Mouse (Mus musculus) limb, embryonic 12.5 days (tissue): ENCODE measurements around the gene Klhl5. TPM values are rescaled to one million over a fixed set of nuclear protein-coding genes. Genes with fewer than 3 reads are reported as not detected.
A peak's percentile ranks its signal among the peaks of the same experiment; 100 is the strongest.

ENCODE experiments used
- ATAC-seq: fragments of 200-750 bp; cut with Nextera tagmentation; 2 replicates; pipeline ENCODE4 v1.8.0; 2017; ENCODE audit warnings: low read depth, moderate TSS enrichment; ENCODE audit not compliant: insufficient number of reproducible peaks, insufficient read depth, low FRiP score, low TSS enrichment
- H3K27ac ChIP-seq: fragments of 300-500 bp; sonication (generic); 2 replicates; pipeline ENCODE4 v1.5.1; 2016; ENCODE audit warnings: mild to moderate bottlenecking, moderate library complexity
- H3K27me3 ChIP-seq: fragments of 300-500 bp; sonication (generic); 2 replicates; pipeline ENCODE4 v1.6.1; 2016; ENCODE audit warnings: mild to moderate bottlenecking, moderate library complexity
- H3K36me3 ChIP-seq: fragments of 300-500 bp; sonication (generic); 2 replicates; pipeline ENCODE4 v1.6.1; 2016; ENCODE audit warnings: mild to moderate bottlenecking, moderate library complexity
- H3K4me1 ChIP-seq: fragments of 300-500 bp; sonication (generic); replicated peaks from 2 replicates; pipeline ENCODE4 v1.6.1; 2016
- H3K4me2 ChIP-seq: fragments of 300-500 bp; sonication (generic); 2 replicates; pipeline ENCODE4 v1.6.1; 2016; ENCODE audit warnings: mild to moderate bottlenecking, moderate library complexity
- H3K4me3 ChIP-seq: fragments of 300-500 bp; sonication (generic); replicated peaks from 2 replicates; pipeline ENCODE4 v1.5.1; 2016; ENCODE audit warnings: mild to moderate bottlenecking
- H3K9ac ChIP-seq: fragments of 300-500 bp; sonication (generic); replicated peaks from 2 replicates; pipeline ENCODE4 v1.6.1; 2016; ENCODE audit warnings: mild to moderate bottlenecking, moderate library complexity
- H3K9me3 ChIP-seq: fragments of 300-500 bp; sonication (generic); 2 replicates; pipeline ENCODE4 v1.6.1; 2016; ENCODE audit warnings: mild to moderate bottlenecking, moderate library complexity
- WGBS: fragments of 180-500 bp; shearing (Covaris S2); methylation state at CpG from one replicate; pipeline ENCODE4 v1.1.7; 2016; 5-methylcytosine and 5-hydroxymethylcytosine counted together
- polyA plus RNA-seq: library from polyadenylated mRNA; unstranded; fragments of >200 nt; fragmentation: Nextera tagmentation; extraction: Ambion mirVana; gene quantifications from 2 replicates; pipeline ENCODE4 v1.2.1, GENCODE M21; 2016

Gene Klhl5
- polyA plus RNA-seq, result 24.5 and 24.8 TPM in 2 replicates

DNA sequence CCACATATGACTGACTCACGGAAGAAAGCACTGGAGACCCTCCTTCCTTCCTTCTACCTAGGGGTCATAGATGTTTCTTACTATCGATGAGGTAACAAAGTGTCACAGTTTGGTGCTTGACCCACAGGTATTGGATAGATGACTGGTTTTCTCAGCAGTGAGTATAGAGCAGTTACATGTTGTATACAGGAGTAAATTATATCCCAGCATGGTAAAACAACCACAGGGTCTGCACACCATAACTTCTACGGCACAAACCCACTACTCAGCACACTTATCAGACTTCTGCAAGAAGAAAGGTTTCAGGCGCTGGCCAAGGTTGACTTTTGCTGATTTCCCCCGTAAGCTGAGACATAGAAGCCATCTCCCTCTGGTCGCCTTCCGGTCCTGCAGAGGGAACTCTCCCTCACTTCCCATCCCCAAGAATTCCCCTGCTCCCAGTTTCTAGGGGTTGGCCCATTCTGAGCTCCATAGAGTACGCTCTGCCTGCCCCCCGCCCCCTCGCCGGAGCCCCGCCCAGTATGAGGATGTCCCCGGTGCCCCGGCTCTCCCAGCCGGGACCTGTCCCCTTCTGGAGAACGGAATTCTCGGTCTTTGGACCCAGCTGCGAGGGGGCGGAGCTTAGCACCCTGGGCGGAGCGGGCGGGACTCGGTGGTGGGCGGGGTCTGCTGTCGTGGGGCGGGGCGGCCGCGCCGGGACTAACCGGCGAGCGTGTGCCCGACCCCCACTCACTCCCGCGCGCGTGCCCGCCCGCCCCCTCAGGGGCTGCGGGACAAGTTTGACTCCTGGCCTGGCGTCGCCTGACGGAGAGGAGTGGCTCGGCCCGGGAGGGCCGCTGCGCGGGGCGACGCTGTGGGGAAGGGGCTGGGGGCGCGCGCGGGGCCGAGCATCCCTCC is at the start of gene Klhl5:
Gene Klhl5, plus strand, starts transcription at position 664 of the 897 bp plus-strand sequence.
- no peaks in the 10 kb centered on the region for H3K27me3 ChIP-seq
- peaks cover 31% of the 10 kb centered on the region for H3K4me1 ChIP-seq
- H3K9ac ChIP-seq, result peak within 1 kb of the TSS; percentile 84
- peak; percentile 90 for ATAC-seq
- H3K9me3 ChIP-seq, result no peaks in the 10 kb centered on the region
- WGBS, result 4% methylated on average over 47 of the region's 56 CpGs
- H3K4me2 ChIP-seq, result peak within 1 kb of the TSS; percentile 71
- H3K27ac ChIP-seq, result peak within 1 kb of the TSS; percentile 82
- no peaks in the 10 kb centered on the region for H3K36me3 ChIP-seq
- peak within 1 kb of the TSS; percentile 81 for H3K4me3 ChIP-seq

DNA sequence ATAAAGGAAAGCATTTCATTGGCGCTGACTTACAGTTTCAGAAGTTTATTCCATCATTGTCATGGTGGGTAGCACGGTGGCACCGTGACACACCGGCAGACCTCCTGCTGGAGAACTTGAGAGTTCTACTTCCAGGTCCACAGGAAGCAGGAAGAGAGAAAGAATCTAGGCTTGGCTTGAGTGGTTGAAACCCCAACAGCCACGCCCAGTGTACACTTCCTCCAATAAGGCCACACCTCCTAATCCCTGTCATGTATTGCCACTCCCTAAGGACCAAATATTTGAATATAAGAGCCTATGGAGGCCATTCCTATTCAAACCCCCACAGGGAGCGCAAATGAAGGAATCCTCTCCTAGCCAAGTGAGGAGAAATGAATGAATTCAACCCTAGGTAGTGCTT is 49.7 kb upstream of the Klhl5 start:
- Histone ChIP-seq H3K27me3 (no peaks in the 10 kb centered on the region), H3K27ac (no peak overlapping the region), H3K9ac (no peak overlapping the region), H3K36me3 (no peaks in the 10 kb centered on the region), H3K4me2 (no peak overlapping the region), H3K4me1 (peaks cover 2% of the 10 kb centered on the region; the same call in 1 of the 2 replicates), H3K4me3 (no peak overlapping the region), H3K9me3 (no peaks in the 10 kb centered on the region)
- WGBS, result 94% methylated on average over 6 of the region's 6 CpGs
- no peak for ATAC-seq

DNA sequence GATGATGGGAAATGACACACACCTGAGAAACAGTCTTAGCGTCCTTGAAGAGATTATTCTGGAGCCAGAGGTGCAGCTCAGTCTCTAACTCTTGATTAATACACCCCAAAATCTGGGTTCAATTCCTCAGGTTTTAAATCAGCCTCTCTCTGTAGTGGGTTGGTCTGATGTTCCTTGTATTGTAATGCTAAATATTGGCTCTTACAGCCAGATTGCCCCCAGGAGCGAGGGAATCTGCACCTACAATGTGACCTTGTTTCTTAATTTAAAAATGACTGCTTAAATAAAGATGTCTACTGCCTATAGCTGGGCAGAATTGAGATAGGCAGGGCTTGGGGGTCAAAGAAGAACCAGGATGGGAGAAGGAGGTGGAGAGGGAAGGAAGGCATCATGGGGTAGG is 47.5 kb upstream of the Klhl5 start:
- 79% methylated on average over 2 of the region's 2 CpGs for WGBS
- Histone ChIP-seq H3K4me3 (no peak overlapping the region), H3K9ac (no peak overlapping the region), H3K27ac (no peak overlapping the region), H3K36me3 (no peaks in the 10 kb centered on the region), H3K4me1 (no peaks in the 10 kb centered on the region), H3K27me3 (no peaks in the 10 kb centered on the region), H3K9me3 (no peaks in the 10 kb centered on the region), H3K4me2 (no peak overlapping the region)
- no peak for ATAC-seq

DNA sequence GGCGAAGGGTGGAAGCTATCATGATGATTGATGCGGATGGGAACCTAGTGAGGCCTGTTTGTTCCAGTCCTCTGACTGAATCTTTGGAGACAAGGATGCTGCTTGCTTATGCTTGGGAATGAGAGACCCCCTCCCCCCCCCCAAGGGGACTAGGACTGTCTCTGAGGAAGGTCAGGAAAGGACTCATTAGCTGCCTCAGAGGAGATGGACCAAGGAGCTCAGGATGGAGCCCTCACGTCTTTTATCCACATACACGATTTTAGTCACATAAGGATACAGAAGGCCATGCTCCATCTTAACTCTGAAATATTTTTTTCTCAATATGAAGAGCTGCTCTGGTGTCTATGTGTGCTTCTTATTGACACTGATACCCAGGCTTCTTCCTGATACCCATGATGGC is 45.1 kb upstream of the Klhl5 start:
- no peaks in the 10 kb centered on the region for H3K36me3 ChIP-seq
- H3K4me3 ChIP-seq, result no peak overlapping the region
- no peak overlapping the region for H3K27ac ChIP-seq
- H3K4me2 ChIP-seq, result no peak overlapping the region
- H3K27me3 ChIP-seq, result no peaks in the 10 kb centered on the region
- no peak for ATAC-seq
- H3K4me1 ChIP-seq, result no peaks in the 10 kb centered on the region
- no peaks in the 10 kb centered on the region for H3K9me3 ChIP-seq
- H3K9ac ChIP-seq, result no peak overlapping the region
- whole genome bisulfite sequencing, result 94% methylated on average over 4 of the region's 4 CpGs

DNA sequence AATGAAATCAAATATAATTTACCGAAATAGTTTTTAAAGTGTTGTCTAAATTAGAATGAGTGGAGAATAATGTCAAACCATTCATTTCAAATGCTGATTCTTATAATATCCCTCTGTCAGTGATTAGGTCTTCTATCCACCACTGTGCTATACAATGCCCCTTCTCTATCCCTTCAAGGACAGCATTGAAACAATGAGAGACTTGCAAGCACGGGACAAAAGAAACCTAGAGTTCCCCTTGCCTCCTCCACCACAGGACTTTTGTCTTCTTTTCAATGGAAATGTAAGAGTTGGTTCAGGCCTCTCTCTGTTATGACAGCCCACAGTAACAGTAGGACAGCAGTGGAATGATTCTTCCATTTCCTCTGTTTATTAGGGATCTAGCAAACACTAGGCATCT is 44.1 kb upstream of the Klhl5 start:
- H3K4me3 ChIP-seq, result no peak overlapping the region
- peaks cover 5% of the 10 kb centered on the region for H3K4me1 ChIP-seq
- no peaks in the 10 kb centered on the region for H3K9me3 ChIP-seq
- H3K36me3 ChIP-seq, result no peaks in the 10 kb centered on the region
- H3K9ac ChIP-seq, result no peak overlapping the region
- no peak overlapping the region for H3K4me2 ChIP-seq
- H3K27ac ChIP-seq, result no peak overlapping the region
- ATAC-seq, result no peak
- H3K27me3 ChIP-seq, result no peaks in the 10 kb centered on the region
- 89% methylated on average over 2 of the region's 2 CpGs for WGBS

DNA sequence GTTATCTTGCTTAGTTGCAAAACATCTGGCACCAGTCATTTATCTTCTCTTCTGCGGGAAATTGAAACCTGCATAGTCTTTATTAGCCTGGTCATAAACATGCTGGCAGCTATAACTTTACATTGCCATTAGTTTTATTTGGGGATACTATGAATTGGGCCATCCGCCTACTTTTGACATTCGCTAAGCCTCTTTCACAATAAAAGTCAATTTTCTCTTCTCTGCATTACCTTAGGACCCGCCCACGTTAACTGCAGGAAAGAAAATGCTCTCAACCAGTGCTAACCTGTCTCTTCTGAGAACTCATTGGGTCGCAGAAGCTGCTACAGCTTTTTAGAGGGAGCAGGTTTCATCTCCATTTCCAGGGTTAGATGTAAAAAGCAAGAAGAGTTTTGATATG is 39.2 kb upstream of the Klhl5 start:
- 34% methylated on average over 6 of the region's 6 CpGs for WGBS
- H3K27me3 ChIP-seq, result no peaks in the 10 kb centered on the region
- H3K27ac ChIP-seq, result no peak overlapping the region
- no peak overlapping the region for H3K4me2 ChIP-seq
- H3K36me3 ChIP-seq, result no peaks in the 10 kb centered on the region
- ATAC-seq, result no peak
- H3K9ac ChIP-seq, result no peak overlapping the region
- H3K4me1 ChIP-seq, result peaks cover 29% of the 10 kb centered on the region
- no peaks in the 10 kb centered on the region for H3K9me3 ChIP-seq
- no peak overlapping the region for H3K4me3 ChIP-seq

DNA sequence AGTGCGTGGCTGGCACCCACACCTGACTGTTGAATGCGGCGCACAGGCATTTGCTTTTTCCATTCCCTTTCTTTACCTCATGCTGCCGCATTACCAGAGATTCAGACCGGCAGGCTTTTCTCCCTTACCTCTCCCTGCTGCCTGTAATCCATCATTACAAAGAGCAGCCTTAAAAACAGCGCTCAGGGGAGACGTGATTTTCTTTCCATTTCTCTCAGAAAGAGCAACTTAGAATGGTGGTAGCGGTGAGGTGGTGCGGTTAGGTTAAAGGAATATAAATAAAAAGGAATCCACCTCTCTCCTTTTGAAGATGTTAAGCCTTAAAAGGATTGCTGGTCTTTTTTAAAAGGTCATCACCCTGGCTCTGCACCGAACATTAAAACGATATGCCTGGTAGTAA is 37.5 kb upstream of the Klhl5 start:
- ATAC-seq, result no peak
- H3K9me3 ChIP-seq, result no peaks in the 10 kb centered on the region
- H3K4me2 ChIP-seq, result peak overlapping the region; percentile 33
- no peaks in the 10 kb centered on the region for H3K36me3 ChIP-seq
- no peak overlapping the region for H3K4me3 ChIP-seq
- peaks cover 29% of the 10 kb centered on the region for H3K4me1 ChIP-seq
- no peak overlapping the region for H3K9ac ChIP-seq
- peak overlapping the region; percentile 50; the same call in 1 of the 2 replicates for H3K27ac ChIP-seq
- WGBS, result 23% methylated on average over 11 of the region's 11 CpGs
- no peaks in the 10 kb centered on the region for H3K27me3 ChIP-seq

DNA sequence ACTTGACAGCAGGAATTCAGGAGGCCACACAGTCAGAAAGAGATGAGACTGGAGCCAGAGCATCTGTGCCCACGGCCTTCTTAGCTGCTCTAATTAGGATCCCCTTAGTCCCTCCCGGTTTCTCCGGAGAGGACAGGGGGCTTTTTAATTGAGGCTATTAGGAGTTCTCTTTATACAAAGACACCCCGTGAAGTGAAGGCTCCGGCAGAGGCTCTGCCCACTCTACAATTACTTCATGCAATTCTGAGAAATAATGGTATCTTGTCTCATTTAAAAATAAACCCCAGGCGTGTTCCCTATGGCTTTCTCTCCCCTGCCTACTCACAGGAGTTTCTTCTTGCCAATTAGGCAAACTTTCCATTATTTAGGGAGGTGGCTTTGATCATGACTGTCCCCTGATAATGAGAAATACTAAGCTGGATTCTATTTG is 35.6 kb upstream of the Klhl5 start:
- no peak overlapping the region for H3K4me3 ChIP-seq
- H3K36me3 ChIP-seq, result no peaks in the 10 kb centered on the region
- WGBS, result 28% methylated on average over 6 of the region's 6 CpGs
- no peaks in the 10 kb centered on the region for H3K9me3 ChIP-seq
- no peak overlapping the region for H3K4me2 ChIP-seq
- ATAC-seq, result no peak
- H3K27me3 ChIP-seq, result no peaks in the 10 kb centered on the region
- H3K4me1 ChIP-seq, result peaks cover 33% of the 10 kb centered on the region
- H3K27ac ChIP-seq, result no peak overlapping the region
- H3K9ac ChIP-seq, result no peak overlapping the region

DNA sequence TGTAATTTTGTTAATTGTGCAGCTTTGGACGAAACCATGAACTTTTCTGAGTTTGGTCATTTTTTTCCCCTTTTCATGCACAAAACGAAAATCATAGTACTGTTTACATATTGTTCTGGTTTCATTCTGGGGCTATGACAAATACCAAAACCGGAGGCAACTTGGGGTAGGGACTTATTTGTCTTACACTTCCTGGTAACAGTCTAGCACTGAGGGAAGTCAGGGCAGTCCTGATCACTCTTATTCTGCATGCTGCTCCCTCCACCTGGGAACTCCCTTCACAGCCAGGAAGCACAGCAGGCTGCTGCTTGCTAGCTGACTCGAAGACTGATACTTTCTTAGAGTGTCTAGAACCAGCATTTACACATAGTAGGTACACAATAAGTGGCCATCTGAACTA is 34.1 kb upstream of the Klhl5 start:
- no peaks in the 10 kb centered on the region for H3K27me3 ChIP-seq
- no peaks in the 10 kb centered on the region for H3K9me3 ChIP-seq
- no peak for ATAC-seq
- H3K4me2 ChIP-seq, result no peak overlapping the region
- WGBS, result 78% methylated on average over 4 of the region's 4 CpGs
- no peak overlapping the region for H3K4me3 ChIP-seq
- no peak overlapping the region for H3K9ac ChIP-seq
- no peak overlapping the region for H3K27ac ChIP-seq
- H3K4me1 ChIP-seq, result peaks cover 32% of the 10 kb centered on the region
- H3K36me3 ChIP-seq, result no peaks in the 10 kb centered on the region

DNA sequence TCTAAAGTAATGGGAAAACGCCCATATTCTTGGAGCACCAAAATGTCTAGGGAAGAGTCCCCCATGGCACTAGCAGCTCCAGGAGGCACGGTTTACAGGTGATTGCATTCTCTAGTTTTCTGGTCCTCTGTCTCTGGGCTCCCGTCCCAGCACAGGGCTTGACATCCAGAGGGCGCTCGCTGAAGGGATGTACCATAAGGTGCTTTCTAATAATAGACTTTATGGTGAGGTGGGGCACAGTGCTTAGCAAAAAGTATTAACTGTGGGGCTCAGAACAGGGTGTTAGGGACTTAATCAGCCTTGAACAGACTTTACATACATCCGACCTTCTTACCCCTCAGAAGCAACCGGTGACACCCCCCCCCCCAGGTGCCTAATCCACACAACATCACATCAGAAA is 32.6 kb upstream of the Klhl5 start:
- no peak for ATAC-seq
- no peaks in the 10 kb centered on the region for H3K9me3 ChIP-seq
- no peak overlapping the region for H3K4me3 ChIP-seq
- peaks cover 20% of the 10 kb centered on the region for H3K4me1 ChIP-seq
- H3K9ac ChIP-seq, result no peak overlapping the region
- 60% methylated on average over 7 of the region's 7 CpGs for WGBS
- no peak overlapping the region for H3K4me2 ChIP-seq
- H3K36me3 ChIP-seq, result no peaks in the 10 kb centered on the region
- no peak overlapping the region for H3K27ac ChIP-seq
- H3K27me3 ChIP-seq, result no peaks in the 10 kb centered on the region

DNA sequence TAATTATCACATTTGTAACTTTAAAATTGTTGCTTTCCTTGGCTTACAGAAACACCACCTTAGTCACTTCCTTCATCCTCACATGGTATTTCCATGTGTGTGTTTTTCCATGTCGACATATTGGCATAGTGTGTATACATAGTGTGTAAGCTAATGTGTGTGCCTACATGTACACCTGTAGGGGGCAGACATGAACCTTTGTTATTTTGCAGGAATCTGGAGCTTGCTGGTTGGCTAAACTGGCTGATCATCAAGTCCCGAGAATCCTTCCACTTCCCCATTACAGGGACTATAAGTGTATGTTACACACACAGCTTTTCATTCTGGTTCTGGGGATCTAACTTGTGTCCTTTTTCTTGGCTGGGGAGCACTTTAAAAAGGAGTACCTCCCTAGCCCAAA is 31.3 kb upstream of the Klhl5 start:
- no peak for ATAC-seq
- no peak overlapping the region for H3K27ac ChIP-seq
- H3K4me3 ChIP-seq, result no peak overlapping the region
- 77% methylated on average over 2 of the region's 2 CpGs for WGBS
- H3K27me3 ChIP-seq, result no peaks in the 10 kb centered on the region
- H3K4me1 ChIP-seq, result peaks cover 8% of the 10 kb centered on the region; the same call in 1 of the 2 replicates
- H3K9ac ChIP-seq, result no peak overlapping the region
- no peaks in the 10 kb centered on the region for H3K36me3 ChIP-seq
- H3K9me3 ChIP-seq, result no peaks in the 10 kb centered on the region
- no peak overlapping the region for H3K4me2 ChIP-seq

DNA sequence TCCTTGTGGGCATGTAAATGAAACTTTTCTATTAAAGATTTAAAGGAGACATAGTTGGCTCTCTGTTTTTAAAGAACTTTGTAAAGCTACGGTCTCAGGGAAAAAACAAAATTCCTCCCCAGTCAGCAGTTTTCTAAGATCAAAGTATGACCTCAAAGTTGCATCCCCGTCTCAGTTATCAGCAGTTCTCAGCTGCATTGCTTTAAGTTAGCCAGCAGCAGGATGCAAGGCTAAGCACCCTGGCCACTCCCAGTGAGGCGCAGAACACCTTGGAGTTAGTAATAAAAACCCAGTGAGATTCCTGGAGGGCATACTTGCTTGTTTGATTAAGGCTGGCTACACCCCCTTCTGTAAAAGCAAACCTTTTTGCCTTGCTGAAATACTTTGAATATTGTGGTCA is 30.6 kb upstream of the Klhl5 start:
- WGBS, result 14% methylated on average over 3 of the region's 3 CpGs
- no peak overlapping the region for H3K4me2 ChIP-seq
- peaks cover 8% of the 10 kb centered on the region; the same call in 1 of the 2 replicates for H3K4me1 ChIP-seq
- H3K4me3 ChIP-seq, result no peak overlapping the region
- ATAC-seq, result no peak
- H3K27me3 ChIP-seq, result no peaks in the 10 kb centered on the region
- H3K9ac ChIP-seq, result no peak overlapping the region
- H3K36me3 ChIP-seq, result no peaks in the 10 kb centered on the region
- H3K9me3 ChIP-seq, result no peaks in the 10 kb centered on the region
- no peak overlapping the region for H3K27ac ChIP-seq
